Mouse (Mus musculus): ENCODE results near the gene Lipi. TPM values are rescaled to one million over a fixed set of nuclear protein-coding genes. Genes with fewer than 3 reads are reported as not detected.

Lipi gene
- polyA plus RNA-seq, 1 experiment from 2014 or later, result not detected

- ATAC-seq, result peak; percentile 100
- Histone ChIP-seq H3K4me3 (ENCODE audit: low read depth, low read length) (peak within 1 kb of the TSS; percentile 68), H3K9me3 (ENCODE audit: control insufficient read depth) (no peaks in the 10 kb centered on the region), H3K4me2 (replicated peaks; ENCODE audit: low read depth) (peak within 1 kb of the TSS; percentile 99), H3K4me1 (replicated peaks; ENCODE audit: control insufficient read depth, insufficient read depth, low read length) (no peaks in the 10 kb centered on the region), H3K9ac (ENCODE audit: low read depth, low read length) (no peak within 1 kb of the TSS), H3K27me3 (replicated peaks; ENCODE audit: control insufficient read depth, insufficient read depth, low read length) (no peaks in the 10 kb centered on the region; the same call in 1 of the 2 replicates), H3K27ac (ENCODE audit: low read depth, low read length) (no peak within 1 kb of the TSS), H3K36me3 (ENCODE audit: control insufficient read depth, insufficient read depth) (no peaks in the 10 kb centered on the region)
- no peak for TF ChIP-seq CTCF (IDR thresholded peaks at IDR 0.05; ENCODE audit: low read depth)
- WGBS, result under 1% methylated on average over 54 of the region's 55 CpGs
Measured at GRCm38 (mm10) chr16:75592671-75593500, 7.0 kb upstream of the Lipi start, which contains the start of gene Rbm11. Gene Rbm11, plus strand, starts transcription at chr16:75592844.

DNA sequence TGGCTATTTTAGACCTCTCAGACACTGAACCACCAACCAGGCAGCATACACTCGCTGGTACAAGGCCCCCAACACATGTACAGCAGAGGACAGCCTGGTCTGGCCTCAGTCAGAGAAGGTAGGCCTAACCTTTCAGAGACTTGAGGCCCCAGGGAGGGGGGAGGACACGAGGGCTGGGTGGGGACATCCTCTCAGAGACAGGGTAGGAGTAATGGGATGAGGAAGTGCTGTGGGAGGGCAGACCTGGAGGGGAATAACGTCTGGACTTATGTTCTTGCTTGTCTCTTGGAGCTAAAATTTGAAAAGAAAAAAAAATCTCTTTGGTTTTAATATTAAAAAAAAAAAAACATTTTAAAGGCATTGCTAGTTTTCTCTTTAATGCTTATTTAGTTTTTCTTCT is 605 bp upstream of the Lipi start:
- H3K9ac ChIP-seq (ENCODE audit: low read depth, low read length), result no peak overlapping the region
- TF ChIP-seq CTCF (IDR thresholded peaks at IDR 0.05; ENCODE audit: low read depth), result no peak
- no peak overlapping the region for H3K4me3 ChIP-seq (ENCODE audit: low read depth, low read length)
- no peaks in the 10 kb centered on the region for H3K27me3 ChIP-seq (replicated peaks; ENCODE audit: control insufficient read depth, insufficient read depth, low read length)
- no peaks in the 10 kb centered on the region for H3K9me3 ChIP-seq (ENCODE audit: control insufficient read depth)
- H3K36me3 ChIP-seq (ENCODE audit: control insufficient read depth, insufficient read depth), result no peaks in the 10 kb centered on the region
- H3K4me1 ChIP-seq (replicated peaks; ENCODE audit: control insufficient read depth, insufficient read depth, low read length), result no peaks in the 10 kb centered on the region
- no peak overlapping the region for H3K27ac ChIP-seq (ENCODE audit: low read depth, low read length)
- no peak overlapping the region for H3K4me2 ChIP-seq (replicated peaks; ENCODE audit: low read depth)
- WGBS, result 24% methylated on average over 3 of the region's 3 CpGs
- ATAC-seq, result no peak

GRCm38 (mm10) chr16:75582279-75582678 is 3.6 kb downstream of the Lipi start:
- 33% methylated on average over 5 of the region's 5 CpGs for WGBS
- H3K27ac ChIP-seq (ENCODE audit: low read depth, low read length), result no peak overlapping the region
- H3K9me3 ChIP-seq (ENCODE audit: control insufficient read depth), result no peaks in the 10 kb centered on the region
- H3K4me2 ChIP-seq (replicated peaks; ENCODE audit: low read depth), result no peak overlapping the region
- ATAC-seq, result no peak
- no peak overlapping the region for H3K9ac ChIP-seq (ENCODE audit: low read depth, low read length)
- no peak for TF ChIP-seq CTCF (IDR thresholded peaks at IDR 0.05; ENCODE audit: low read depth)
- H3K36me3 ChIP-seq (ENCODE audit: control insufficient read depth, insufficient read depth), result no peaks in the 10 kb centered on the region
- H3K27me3 ChIP-seq (replicated peaks; ENCODE audit: control insufficient read depth, insufficient read depth, low read length), result no peaks in the 10 kb centered on the region
- no peak overlapping the region for H3K4me3 ChIP-seq (ENCODE audit: low read depth, low read length)
- no peaks in the 10 kb centered on the region for H3K4me1 ChIP-seq (replicated peaks; ENCODE audit: control insufficient read depth, insufficient read depth, low read length)

DNA sequence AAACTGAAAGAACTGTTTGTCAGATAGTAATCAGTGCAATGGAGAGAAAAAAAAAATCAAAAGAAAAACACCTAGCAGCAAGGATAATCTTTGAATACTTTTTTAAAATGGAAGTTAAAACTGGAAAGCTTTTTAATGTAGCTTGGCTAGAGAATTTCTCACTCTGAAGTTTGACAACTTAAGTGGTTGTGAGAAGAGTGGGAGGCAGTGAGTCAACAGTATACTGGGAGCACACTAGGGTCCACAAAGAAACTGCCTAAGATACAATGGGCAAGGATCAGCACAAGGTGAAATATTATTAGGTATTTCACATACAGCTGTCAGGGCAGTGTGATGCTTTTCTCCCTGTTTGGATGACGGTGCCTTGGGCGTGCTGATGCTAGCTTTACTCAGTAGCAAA is 23.0 kb downstream of the Lipi start:
- 95% methylated on average over 2 of the region's 2 CpGs for WGBS
- TF ChIP-seq CTCF (IDR thresholded peaks at IDR 0.05; ENCODE audit: low read depth), result no peak
- no peaks in the 10 kb centered on the region for H3K4me1 ChIP-seq (replicated peaks; ENCODE audit: control insufficient read depth, insufficient read depth, low read length)
- H3K27ac ChIP-seq (ENCODE audit: low read depth, low read length), result no peak overlapping the region
- H3K4me2 ChIP-seq (replicated peaks; ENCODE audit: low read depth), result no peak overlapping the region
- no peak overlapping the region for H3K4me3 ChIP-seq (ENCODE audit: low read depth, low read length)
- no peaks in the 10 kb centered on the region for H3K36me3 ChIP-seq (ENCODE audit: control insufficient read depth, insufficient read depth)
- no peaks in the 10 kb centered on the region for H3K9me3 ChIP-seq (ENCODE audit: control insufficient read depth)
- H3K27me3 ChIP-seq (replicated peaks; ENCODE audit: control insufficient read depth, insufficient read depth, low read length), result no peaks in the 10 kb centered on the region
- no peak for ATAC-seq
- H3K9ac ChIP-seq (ENCODE audit: low read depth, low read length), result no peak overlapping the region

- H3K27ac ChIP-seq (ENCODE audit: low read depth, low read length), result no peak overlapping the region
- TF ChIP-seq CTCF (IDR thresholded peaks at IDR 0.05; ENCODE audit: low read depth), result no peak
- no peak overlapping the region for H3K4me3 ChIP-seq (ENCODE audit: low read depth, low read length)
- no peaks in the 10 kb centered on the region for H3K4me1 ChIP-seq (replicated peaks; ENCODE audit: control insufficient read depth, insufficient read depth, low read length)
- no peaks in the 10 kb centered on the region for H3K36me3 ChIP-seq (ENCODE audit: control insufficient read depth, insufficient read depth)
- no peak for ATAC-seq
- H3K27me3 ChIP-seq (replicated peaks; ENCODE audit: control insufficient read depth, insufficient read depth, low read length), result no peaks in the 10 kb centered on the region
- H3K9me3 ChIP-seq (ENCODE audit: control insufficient read depth), result no peaks in the 10 kb centered on the region
- H3K9ac ChIP-seq (ENCODE audit: low read depth, low read length), result no peak overlapping the region
- H3K4me2 ChIP-seq (replicated peaks; ENCODE audit: low read depth), result no peak overlapping the region
- 71% methylated on average over 1 of the region's 1 CpGs for WGBS
Measured at GRCm38 (mm10) chr16:75545310-75545709, 40.6 kb downstream of the Lipi start.

GRCm38 (mm10) chr16:75537784-75538565 is 47.9 kb downstream of the Lipi start:
- Histone ChIP-seq H3K27me3 (replicated peaks; ENCODE audit: control insufficient read depth, insufficient read depth, low read length) (no peaks in the 10 kb centered on the region), H3K36me3 (ENCODE audit: control insufficient read depth, insufficient read depth) (no peaks in the 10 kb centered on the region), H3K9me3 (ENCODE audit: control insufficient read depth) (no peaks in the 10 kb centered on the region), H3K9ac (ENCODE audit: low read depth, low read length) (no peak overlapping the region), H3K27ac (ENCODE audit: low read depth, low read length) (no peak overlapping the region), H3K4me3 (ENCODE audit: low read depth, low read length) (no peak overlapping the region), H3K4me2 (replicated peaks; ENCODE audit: low read depth) (no peak overlapping the region), H3K4me1 (replicated peaks; ENCODE audit: control insufficient read depth, insufficient read depth, low read length) (no peaks in the 10 kb centered on the region)
- 82% methylated on average over 7 of the region's 7 CpGs for WGBS
- ATAC-seq, result no peak
- TF ChIP-seq CTCF (IDR thresholded peaks at IDR 0.05; ENCODE audit: low read depth), result no peak

Data from intestine, postnatal 0 days (tissue).